Comparison of ENCODE assay signal across 33 mouse cellular contexts in the genomic region with DNA sequence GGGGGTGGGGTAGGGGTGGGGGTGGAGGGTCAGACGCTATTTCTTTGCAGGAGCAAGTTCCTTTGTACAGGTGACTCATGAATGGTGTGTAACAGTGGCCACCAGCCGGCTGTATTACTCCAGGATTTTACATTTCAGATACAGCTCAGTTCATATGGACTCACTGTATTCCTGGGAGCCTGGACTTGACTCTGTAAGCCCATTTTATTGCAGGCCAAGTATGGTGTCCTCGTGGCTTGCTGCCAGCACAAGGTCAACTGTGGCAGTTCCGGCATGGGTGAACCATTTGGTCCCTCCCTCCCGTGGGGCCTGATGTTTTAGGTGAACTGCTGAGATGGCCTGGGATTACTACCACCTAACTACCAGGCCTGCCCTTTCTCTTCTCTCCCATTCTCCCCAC.
DNase-seq lines count a peak whose midpoint lies in the region; ATAC-seq lines count a peak whose summit lies in the region.
"Had no signal": no experiment of that assay in that cellular context is flagged by ENCODE, and none has a peak within 500 bp of the region (broad histone marks: within the 10 kb centered on the region; RNA-seq: fewer than 3 reads in every experiment).

No protein-coding gene starts in this region.

- H3K36me3 ChIP-seq in kidney, embryonic 16.5 days (ENCODE audit: insufficient read depth, low read length) = peaks cover 17% of the 10 kb centered on the region
- H3K36me3 ChIP-seq: forebrain, embryonic 12.5 days; G1E had no signal

- no peaks in the 10 kb centered on the region for H3K27me3 ChIP-seq in kidney, embryonic 16.5 days (ENCODE audit: insufficient read depth, low read length)
- H3K27me3 ChIP-seq: CH12.LX; embryonic facial prominence, embryonic 13.5 days; forebrain, embryonic 15.5 days; heart, embryonic 15.5 days; hindbrain, embryonic 13.5 days had no signal

- 50% methylated on average over 5 of the region's 5 CpGs for WGBS in kidney, embryonic 16.5 days
- 30% methylated on average over 5 of the region's 5 CpGs for WGBS in large intestine, adult 2 months

- DNase-seq in kidney, adult 11 months = peak; percentile 48
- peak; percentile 66 to 75 for DNase-seq in kidney, postnatal 25 days
- DNase-seq in kidney, postnatal 4 days = no peak
- DNase-seq in testis, postnatal 10 days (ENCODE audit: low spot score) = peak; percentile 46
- DNase-seq in testis, postnatal 14 days (ENCODE audit: low spot score) = no peak
- DNase-seq in large intestine, adult 2 months (ENCODE audit: low read depth, low spot score) = peak; percentile 72
- no peak for DNase-seq in MN1 (ENCODE audit: low spot score)
- DNase-seq: adrenal gland, adult 8-10 months; adrenal gland, postnatal 25 days; B cell, adult 2 months; cerebellum, adult 11-12 months; cerebellum, adult 8-10 months; cerebellum, postnatal 10 days; cerebellum, postnatal 36 days; embryo, embryonic 11 days; gastrocnemius, postnatal 10 days; gastrocnemius, postnatal 36 days; heart, adult 2 months; heart, postnatal 10 days; heart, postnatal 36 days had no signal

- no peak overlapping the region for H3K9ac ChIP-seq in kidney, embryonic 16.5 days (replicated peaks; ENCODE audit: low read length)
- H3K9ac ChIP-seq: embryonic facial prominence, embryonic 13.5 days; forebrain, embryonic 12.5 days; forebrain, embryonic 15.5 days; heart, embryonic 15.5 days; hindbrain, embryonic 13.5 days had no signal

- peaks cover 41% of the 10 kb centered on the region for H3K4me1 ChIP-seq in kidney, embryonic 16.5 days (ENCODE audit: insufficient read depth, low read length)
- H3K4me1 ChIP-seq: embryonic facial prominence, embryonic 13.5 days; forebrain, embryonic 15.5 days had no signal

- no peak overlapping the region for H3K4me2 ChIP-seq in kidney, embryonic 16.5 days (replicated peaks; ENCODE audit: low read depth, low read length)
- H3K4me2 ChIP-seq: embryonic facial prominence, embryonic 13.5 days; forebrain, embryonic 12.5 days; forebrain, embryonic 15.5 days; heart, embryonic 15.5 days; hindbrain, embryonic 13.5 days had no signal

- no peak overlapping the region for H3K4me3 ChIP-seq in kidney, embryonic 16.5 days (ENCODE audit: low read length)
- H3K4me3 ChIP-seq: embryonic facial prominence, embryonic 10.5 days; embryonic facial prominence, embryonic 13.5 days; erythroblast, embryonic 14.5 days; forebrain, embryonic 12.5 days; forebrain, embryonic 15.5 days; heart, adult 2 months; heart, embryonic 10.5 days; heart, embryonic 15.5 days; hindbrain, embryonic 10.5 days; hindbrain, embryonic 13.5 days had no signal

- no peak for ATAC-seq in kidney, embryonic 16.5 days (ENCODE audit: low FRiP score, low TSS enrichment)
- ATAC-seq: forebrain, embryonic 15.5 days; hindbrain, embryonic 16.5 days had no signal

- no peaks in the 10 kb centered on the region for H3K9me3 ChIP-seq in kidney, embryonic 16.5 days (ENCODE audit: low read length)
- H3K9me3 ChIP-seq: embryonic facial prominence, embryonic 10.5 days; embryonic facial prominence, embryonic 13.5 days; forebrain, embryonic 12.5 days; forebrain, embryonic 15.5 days; heart, embryonic 10.5 days; heart, embryonic 15.5 days; hindbrain, embryonic 10.5 days; hindbrain, embryonic 13.5 days had no signal

- H3K27ac ChIP-seq in kidney, embryonic 16.5 days (ENCODE audit: low read length) = no peak overlapping the region
- H3K27ac ChIP-seq: embryonic facial prominence, embryonic 10.5 days; embryonic facial prominence, embryonic 13.5 days; forebrain, embryonic 12.5 days; forebrain, embryonic 15.5 days; heart, adult 2 months; heart, embryonic 10.5 days; heart, embryonic 15.5 days; hindbrain, embryonic 10.5 days; hindbrain, embryonic 13.5 days had no signal

Comparison
In these comparisons a context has a peak if more than half of its experiments do, and no peak if none do; other contexts are left out.
1. DNase-seq: peak in kidney, adult 11 months (single experiment), kidney, postnatal 25 days (2 of 2), testis, postnatal 10 days (single experiment) and large intestine, adult 2 months (single experiment); none in kidney, postnatal 4 days (0 of 2), testis, postnatal 14 days (single experiment) and MN1 (single experiment).